Mouse (Mus musculus) yolk sac, embryonic 10.5 days (tissue): Measurements from ENCODE around the gene Fat4.

Experiments used
- DNase-seq: peaks from one replicate; pipeline ENCODE4 v3.0.0-alpha.2; 2017; ENCODE audit warnings: low spot score

Gene Fat4

DNA sequence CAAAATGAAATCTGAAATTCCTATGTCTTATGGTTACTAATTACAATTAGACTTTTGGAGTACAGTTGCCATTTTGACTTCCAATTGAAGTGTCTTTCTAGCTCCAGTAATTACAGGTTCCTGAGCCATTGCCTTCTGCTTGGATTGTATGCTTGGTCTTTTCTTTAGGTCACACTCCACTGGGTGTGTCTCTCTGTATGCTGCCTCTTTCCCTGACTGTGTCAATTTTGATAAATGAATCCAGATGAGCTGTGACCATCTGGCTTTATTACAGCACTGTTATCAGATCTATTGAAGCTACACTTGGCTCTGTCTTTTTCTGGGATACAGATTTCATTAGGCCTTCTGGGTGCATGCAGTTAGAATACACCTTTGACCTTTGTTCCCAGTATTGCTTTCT lies 80.7 kb downstream of the Fat4 start:
- no peak for DNase-seq

DNA sequence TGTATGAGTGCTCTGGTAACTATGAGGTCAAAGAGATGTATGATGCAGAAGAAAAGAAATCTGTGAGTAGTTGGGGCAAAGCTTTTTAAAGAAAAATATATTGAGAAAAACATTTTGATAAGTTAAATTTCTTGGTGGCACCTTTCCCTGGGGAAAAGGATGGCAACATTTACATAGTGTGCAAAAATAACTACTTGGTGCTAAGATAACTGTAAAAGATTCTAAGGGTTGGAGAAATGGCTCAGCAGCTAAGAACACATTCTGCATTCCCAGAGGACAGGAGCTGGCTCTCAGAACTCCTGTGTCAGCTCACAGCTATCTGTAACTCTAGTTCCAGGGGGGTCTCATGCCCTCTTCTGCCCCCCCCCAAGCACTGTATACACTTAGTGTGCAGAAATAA lies 99.6 kb downstream of the Fat4 start:
- no peak for DNase-seq

DNA sequence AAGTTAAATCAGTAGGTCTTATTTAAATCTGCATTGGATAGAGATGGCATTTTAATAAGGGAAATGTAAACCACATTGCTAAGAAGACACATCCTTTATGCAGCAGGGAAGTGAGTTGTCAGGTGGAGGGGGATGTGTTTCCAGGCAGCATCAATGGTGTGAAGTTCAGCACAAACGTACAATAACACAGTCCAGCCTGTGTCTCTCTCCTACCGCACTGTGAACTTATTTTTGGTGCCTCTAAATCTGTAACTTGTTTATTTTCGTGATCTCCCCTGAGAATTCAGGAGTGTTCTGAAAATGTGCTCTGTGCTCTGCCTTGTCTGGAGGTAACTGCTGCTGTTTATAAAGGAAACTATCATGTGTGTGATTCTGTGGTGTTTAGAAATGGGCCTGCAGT lies 102.4 kb downstream of the Fat4 start:
- no peak for DNase-seq

DNA sequence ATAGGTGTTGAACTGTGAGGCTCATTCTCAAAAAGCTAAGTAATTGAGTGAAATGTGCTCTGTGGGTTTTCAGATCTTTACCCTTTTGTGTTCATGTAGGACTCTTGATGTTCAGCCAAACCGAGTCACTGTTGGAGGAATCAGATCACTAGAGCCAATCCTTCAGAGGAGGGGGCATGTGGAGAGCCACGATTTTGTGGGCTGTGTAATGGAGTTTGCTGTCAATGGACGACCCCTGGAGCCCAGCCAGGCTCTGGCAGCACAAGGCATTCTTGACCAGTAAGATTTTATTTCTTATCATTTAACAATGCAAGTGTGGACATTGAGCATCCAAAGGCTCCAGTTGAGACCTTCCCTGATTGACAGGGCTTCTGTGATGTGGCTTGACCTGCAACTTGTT lies 113.3 kb downstream of the Fat4 start:
- DNase-seq = no peak

DNA sequence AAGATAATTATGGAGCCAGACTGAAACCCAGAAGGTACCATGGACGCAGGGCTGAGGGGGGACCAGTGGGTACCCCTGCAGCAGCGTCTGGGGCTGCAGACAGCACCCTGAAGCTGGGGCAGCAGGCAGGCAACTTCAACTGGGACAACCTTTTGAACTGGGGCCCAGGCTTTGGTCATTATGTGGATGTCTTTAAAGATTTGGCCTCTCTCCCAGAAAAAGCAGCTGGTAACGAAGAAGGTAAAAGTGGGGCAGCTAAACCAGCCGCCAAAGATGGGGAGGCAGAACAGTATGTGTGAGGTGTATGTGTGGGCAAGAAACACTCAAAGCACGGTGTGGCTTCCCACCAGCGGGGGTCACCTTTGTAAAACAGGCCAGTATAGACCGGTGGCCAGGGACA lies 123.8 kb downstream of the Fat4 start:
- no peak for DNase-seq

DNA sequence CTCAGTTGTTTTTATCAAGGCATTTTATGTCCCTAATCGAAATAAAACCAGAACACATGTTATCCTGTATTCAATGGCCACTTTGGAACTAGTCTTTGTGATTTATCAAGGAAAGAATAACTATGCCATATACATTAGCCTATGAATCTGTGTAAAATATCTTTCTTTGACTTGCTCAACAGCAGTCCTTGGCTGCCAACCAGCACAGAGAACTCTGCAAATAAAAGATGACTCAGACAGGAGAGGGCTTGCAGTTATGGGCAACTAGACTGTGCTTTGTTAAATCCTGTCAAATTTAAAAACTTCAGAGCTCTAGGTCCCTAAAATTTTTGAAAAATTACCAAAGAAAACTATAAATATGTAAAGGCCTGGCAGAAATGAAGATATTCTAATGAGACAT lies 130.9 kb downstream of the Fat4 start:
- DNase-seq = no peak

DNA sequence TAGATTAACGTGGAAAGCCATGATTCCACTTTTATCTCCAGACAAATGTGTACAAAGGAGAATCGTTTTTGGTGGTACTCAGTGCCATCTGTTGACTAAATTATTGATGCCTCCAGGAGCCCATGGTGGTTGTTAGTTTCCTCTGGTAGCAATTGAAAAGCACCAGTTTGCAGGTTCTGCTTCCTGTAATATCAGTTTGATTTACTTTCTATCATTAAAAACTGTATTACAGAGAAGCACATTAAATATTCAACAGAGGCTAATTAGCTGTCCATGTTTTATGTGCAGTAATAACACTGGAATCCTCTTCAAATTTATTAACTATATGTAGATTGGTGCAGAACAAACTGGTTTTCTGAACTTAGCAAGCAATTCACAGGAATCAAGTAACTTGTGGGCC lies 149.4 kb downstream of the Fat4 start:
- DNase-seq = no peak

DNA sequence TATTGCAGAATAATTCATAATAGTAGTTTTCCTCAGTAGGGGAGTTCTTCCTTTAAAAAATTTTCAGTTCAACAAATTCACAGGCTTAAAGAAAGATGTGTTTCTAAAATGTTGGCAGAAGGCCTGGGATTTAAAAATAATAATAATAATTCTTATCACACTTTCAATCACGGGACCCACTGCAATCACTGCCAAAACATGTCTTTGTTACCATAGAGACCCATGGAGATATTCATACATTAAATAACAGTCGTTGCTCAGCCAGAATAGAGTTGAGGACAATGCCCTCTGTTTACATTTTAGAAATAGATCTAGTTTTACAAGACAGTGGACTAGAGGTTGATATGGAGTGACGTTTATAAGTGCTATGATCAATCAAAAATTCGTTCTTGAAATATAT lies 159.7 kb downstream of the Fat4 start:
- DNase-seq = no peak

DNA sequence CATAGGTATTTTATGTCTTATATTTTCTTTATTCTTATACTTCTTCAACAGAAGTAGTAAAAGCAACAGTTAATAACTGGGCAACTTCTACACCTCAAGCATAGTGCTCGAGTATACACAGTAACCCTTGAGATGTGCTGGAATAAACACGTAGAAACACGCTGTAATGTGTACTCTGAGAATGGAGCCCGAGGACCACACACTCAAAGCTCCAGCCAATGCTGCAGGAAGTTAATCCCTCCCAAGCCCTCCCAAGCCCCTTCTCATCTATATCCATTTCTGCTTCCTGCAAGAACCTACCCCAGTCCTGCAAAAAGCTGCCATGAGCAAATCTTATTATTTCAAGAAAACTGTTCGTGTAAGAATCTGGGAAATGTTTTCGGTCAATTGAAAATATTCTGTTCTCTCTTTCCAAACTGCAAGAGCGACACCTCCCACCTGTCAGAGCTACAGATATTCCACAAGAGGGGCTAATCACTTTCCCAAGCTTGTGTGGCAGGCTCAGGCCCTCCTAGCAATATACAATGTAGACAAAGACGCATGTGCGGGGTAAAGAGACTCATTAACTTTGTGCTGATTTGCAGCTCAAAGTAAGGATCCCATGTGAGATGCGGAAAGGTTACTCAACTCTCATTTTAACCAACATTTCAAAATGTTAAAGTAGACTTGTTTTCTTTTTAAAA lies 161.0 kb downstream of the Fat4 start:
- DNase-seq = no peak

DNA sequence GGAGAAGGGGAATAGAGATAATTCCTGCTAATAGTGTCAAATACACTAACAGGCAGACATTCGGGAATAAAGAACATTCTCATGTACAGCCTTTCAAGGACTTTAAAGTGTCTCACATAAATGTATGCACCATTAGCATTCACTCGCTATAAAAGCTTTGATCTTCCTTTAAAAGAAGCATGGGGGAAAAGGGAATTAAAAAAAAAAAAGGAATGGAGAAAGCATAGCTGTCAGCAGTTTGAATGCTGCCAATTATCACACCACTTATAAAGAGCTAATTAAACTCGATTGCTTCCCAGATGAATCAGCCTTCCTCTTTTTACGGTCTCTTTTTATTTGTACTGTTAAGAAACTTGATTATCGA lies 161.5 kb downstream of the Fat4 start:
- DNase-seq = no peak

DNA sequence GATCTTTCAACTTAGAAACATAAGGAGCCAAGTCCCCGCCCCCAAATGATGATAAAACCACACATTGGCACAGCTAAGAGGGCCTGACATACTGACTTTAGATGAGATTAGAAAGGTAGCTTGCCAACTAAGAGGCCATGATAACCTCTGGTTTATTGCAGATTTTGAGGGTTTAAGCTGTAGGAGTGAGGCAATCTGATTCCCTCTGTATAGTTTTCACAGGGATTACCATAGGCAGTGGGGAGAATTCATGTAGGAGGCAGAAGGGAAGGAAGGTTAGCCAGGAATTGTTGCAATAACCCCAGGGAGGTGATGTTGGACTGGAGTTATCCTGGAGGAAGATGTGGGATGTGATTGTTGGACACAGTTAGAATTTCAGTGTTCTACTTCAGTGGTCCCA lies 163.4 kb downstream of the Fat4 start:
- DNase-seq = no peak

DNA sequence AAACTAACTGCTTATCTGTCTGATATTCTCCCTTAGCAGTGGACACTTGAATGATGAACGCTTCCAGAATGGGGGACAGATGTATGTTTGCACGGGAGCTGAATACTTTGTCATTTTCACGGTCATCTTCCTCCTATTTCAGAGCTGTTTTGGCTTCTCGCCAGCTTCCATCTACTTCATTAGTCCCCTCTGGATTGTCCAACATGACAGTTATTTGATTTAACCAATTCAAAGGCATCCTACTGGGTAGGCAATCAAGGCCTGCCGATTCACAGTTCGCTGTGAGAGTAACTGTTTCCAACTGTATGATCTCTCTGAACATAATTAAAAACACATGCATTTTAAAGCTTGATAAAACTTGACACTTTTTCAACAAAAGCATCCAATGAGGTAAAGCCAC lies 166.3 kb downstream of the Fat4 start:
- no peak for DNase-seq
